Mouse (Mus musculus) right cerebral cortex, postnatal 4 days (tissue): ENCODE measurements around the gene Vmn1r224.

ENCODE experiments used
- DNase-seq: peaks from one replicate; pipeline ENCODE4 v3.0.0-alpha.2; 2022

Gene Vmn1r224

GRCm38 (mm10) chr17:20413846-20414245 is at the start of gene Vmn1r224:
Gene Vmn1r224 (plus strand): TSS chr17:20414146.
- no peak for DNase-seq

- no peak for DNase-seq
Measured at GRCm38 (mm10) chr17:20399105-20399504, 14.8 kb upstream of the Vmn1r224 start.

GRCm38 (mm10) chr17:20439263-20439662 is 25.3 kb downstream of the Vmn1r224 start:
- no peak for DNase-seq

- no peak for DNase-seq
Measured at GRCm38 (mm10) chr17:20473311-20473710, 59.4 kb downstream of the Vmn1r224 start.
